Mouse (Mus musculus): Measurements from ENCODE around the gene Wnt5b.
A peak's percentile ranks its signal among the peaks of the same experiment; 100 is the strongest.
"Not testable (repeated sequence)": the region's sequence is repeated elsewhere in the genome, so short reads cannot be mapped to it uniquely, and the experiment has no call there.

Wnt5b gene

DNA sequence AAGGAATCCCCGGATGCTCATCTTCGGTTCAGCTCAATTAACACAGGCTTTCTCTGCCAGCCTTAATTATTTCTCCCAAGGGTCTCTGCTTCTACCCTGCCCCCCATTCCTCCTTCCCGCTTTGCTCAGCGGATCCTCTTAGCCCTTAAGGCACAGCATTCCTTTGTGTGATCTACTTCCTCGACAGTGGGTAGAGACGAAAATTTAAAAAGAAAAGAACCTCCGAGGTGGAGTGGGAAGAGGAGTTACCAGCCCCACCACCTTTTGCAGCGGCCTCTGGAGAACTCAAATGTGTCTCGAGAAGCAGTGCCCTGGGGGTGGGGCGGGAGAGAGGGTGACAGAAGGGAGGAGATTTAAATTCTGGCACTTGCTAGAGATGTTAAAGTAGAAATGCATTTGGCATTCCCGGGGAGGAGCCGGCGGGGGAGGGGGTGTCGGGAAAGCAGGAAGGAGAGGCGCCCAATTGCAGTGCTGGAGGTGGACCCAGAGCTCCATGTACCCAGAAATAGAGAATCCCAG, 92.1 kb downstream of the Wnt5b start:
- peak; percentile 87 for DNase-seq (ENCODE audit: low read depth, low spot score)

- DNase-seq (ENCODE audit: low read depth, low spot score), result peak; percentile 51
Observed at GRCm38 (mm10) chr6:119450965-119451943, 92.9 kb downstream of the Wnt5b start.

DNA sequence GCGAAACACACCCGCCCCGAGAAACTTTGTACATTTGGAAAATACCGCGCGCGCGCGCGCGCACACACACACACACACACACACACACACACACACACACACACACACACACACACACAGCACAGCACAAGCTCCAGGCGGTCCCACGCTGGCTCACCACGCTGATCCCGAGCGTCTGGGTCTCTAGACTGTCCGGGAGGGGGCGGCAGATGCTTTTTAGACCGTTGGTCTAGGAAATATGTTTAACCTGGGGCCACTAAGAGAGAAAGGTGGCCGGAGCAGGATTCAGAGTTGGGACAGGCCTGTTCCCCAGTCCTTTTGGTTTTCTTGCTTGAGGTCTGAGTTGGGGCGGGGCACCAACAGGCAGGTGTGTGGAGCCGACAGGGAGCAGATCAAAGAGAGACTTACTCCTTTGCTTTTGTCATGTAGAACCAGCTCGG, 95.1 kb downstream of the Wnt5b start:
- DNase-seq (ENCODE audit: low read depth, low spot score), result peak; percentile 65

GRCm38 (mm10) chr6:119448321-119449059, 95.7 kb downstream of the Wnt5b start:
- DNase-seq (ENCODE audit: low read depth, low spot score), result peak; percentile 12

DNA sequence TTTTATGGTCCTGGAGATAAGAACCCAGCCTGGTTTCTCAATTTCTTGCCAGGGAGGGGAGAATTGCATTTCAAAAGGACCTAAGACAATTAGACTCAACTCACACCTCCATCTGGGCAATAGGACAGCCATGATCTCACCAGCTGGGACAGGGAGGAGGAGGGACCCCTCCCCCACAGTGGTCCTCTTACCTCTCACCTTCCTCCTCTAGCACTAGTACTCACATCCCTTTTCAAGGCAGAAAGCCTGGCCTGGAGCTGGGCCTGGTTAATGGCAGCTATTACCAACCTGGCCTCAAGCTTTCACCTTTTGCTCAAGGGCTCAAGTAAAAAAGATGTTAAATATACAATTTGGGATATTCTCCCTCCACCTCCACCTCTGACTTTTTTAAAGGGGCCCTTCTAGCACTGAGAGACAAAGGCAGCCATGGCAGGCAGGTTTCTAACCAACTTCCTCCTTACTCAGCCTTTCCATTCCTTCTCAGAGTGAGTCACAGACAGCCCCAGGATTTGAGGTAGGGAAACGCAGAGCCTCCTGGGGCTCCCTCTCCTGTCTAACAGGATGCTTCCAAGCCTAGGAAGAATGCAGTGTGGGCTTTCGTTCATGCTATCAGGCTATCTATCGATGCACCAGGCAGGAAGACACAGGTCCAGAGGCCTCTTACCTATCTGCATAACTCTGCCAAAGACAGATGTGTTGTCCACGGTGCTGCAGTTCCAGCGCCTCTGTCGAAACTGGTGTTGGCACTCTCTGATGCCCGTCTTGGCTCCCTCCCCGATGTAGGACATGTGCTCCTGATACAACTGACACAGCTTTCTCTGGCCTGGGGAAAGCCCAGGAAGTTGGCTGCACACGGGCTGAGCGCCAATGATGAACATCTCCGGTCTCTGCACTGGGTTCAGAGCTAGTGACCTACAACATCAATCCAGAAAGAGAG, 98.2 kb downstream of the Wnt5b start:
- DNase-seq (ENCODE audit: low read depth, low spot score), result peak; percentile 10

GRCm38 (mm10) chr6:119443742-119444645, 100.2 kb downstream of the Wnt5b start:
- peak; percentile 96 for DNase-seq (ENCODE audit: low read depth, low spot score)

DNA sequence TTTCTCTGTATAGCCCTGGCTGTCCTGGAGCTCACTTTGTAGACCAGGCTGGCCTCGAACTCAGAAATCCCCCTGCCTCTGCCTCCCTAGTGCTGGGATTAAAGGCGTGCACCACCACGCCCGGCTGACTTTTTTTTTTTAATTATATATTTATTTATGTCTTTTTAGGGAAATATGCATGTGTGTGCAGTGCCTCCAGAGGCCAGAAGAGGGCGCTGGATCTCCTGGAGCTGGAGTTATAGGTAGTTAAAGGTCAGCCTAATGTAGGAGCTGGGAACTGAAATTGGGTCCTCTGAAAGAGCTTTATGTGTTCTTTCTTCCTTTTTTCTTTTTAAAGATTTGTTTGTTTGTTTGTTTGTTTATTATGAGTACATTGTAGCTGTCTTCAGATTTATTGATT, 101.4 kb downstream of the Wnt5b start:
- not testable (repeated sequence) for DNase-seq (ENCODE audit: low read depth, low spot score)

DNA sequence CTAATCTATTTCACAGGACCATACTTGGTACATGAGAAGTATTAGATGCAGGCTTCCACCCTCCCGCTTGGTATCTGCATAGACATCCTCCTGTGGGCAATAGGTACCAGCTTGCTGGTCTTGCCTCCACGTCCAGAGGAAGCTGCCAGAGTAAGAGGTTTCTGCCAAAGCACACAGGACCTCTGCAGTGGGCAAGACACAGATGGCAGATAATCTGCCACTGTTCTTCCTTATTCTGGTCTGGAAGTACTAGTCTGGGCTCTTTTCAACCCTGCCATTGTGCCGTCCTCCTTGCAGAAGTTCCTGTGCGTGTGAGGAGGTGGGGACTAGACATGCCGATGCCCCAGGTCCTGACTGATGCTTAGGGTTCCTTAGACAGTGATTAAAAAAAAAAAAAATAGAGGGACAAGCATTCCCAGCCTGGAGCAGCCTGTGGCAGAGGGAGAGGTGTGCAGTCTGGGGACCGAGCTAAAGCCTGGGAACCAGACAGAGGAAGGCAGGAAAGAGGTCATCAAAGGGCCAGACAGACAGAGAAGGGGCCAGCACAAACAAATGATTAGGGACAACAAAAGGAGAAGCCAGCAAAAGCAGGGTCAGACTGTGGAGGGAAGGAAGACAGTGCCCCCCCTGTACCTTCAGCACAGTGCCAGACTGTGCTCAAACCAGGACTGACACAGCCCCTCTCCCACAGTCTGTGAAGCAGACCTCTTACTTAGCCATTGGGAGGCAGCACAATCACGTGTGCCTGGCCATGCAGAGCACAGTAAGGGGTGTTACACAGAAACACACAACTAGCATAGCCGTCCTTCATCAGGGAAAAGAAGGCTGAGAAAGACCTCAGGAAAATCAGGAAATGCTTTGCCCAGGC, 106.0 kb downstream of the Wnt5b start:
- DNase-seq (ENCODE audit: low read depth, low spot score), result no peak

GRCm38 (mm10) chr6:119434394-119434793, 109.8 kb downstream of the Wnt5b start:
- no peak for DNase-seq (ENCODE audit: low read depth, low spot score)

DNA sequence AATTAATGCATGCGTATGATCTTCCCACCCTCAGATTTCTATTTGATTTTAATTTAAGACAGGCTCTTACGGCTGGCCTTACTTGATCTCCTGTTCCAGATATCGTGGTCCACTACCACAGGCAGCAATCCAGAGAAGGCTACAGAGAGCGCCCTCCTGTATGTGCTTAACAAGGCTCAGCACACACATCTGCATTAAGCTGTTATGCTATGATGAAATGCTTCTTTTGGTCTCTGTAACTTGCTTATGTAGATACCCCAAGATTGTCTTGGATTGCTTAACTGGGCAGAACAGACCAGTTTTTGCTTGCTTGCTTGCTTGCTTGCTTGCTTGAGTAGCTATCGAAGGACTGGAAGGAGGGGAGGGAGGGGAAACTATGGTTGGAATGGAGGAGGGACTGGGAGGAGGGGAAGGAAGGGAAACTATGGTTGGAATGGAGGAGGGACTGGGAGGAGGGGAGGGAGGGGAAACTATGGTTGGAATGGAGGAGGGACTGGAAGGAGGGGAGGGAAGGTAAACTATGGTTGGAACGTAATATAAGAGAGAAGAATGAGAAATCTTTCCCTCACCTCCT, 112.3 kb downstream of the Wnt5b start:
- no peak for DNase-seq (ENCODE audit: low read depth, low spot score)

DNA sequence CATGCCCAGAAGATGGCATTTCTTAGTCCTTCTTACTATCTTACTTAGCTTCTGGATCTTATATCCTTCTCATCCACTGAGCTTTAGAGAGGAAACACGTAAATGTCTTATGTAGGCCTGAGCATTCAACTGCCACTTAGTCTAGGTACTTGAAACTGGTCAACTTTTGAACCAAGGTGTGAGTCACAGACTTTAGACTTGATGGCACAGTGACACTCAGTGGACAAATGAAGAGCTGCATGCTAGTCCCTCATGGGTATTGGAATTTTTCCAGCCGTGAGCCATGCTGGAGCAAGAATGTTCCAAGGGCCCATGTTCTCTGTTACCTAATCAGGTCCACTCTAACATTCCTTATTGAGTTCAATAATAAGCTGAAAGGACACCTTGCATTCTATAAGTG, 113.6 kb downstream of the Wnt5b start:
- peak; percentile 85 for DNase-seq (ENCODE audit: low read depth, low spot score)

- no peak for DNase-seq (ENCODE audit: low read depth, low spot score)
Observed at GRCm38 (mm10) chr6:119429311-119429710, 114.8 kb downstream of the Wnt5b start.

DNA sequence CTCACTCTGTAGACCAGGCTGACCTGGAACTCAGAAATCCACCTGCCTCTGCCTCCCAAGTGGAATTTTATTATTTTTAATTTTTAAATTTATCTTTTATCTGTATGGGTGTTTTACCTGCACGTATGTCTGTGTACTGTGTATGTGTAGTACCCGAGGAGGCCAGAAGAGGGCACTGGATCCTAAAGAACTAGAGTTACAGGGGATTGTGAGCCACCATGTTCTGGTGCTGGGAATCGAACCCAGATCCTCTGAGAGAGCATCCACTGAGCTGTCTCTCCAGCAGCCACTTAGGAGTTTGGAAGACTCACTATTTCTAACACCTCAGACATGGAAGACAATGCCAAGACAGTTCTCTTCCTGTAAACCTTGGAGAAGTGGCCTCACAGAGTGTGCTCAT, 115.5 kb downstream of the Wnt5b start:
- no peak for DNase-seq (ENCODE audit: low read depth, low spot score)

GRCm38 (mm10) chr6:119421001-119421400, 123.1 kb downstream of the Wnt5b start:
- no peak for DNase-seq (ENCODE audit: low read depth, low spot score)

GRCm38 (mm10) chr6:119420357-119420756, 123.8 kb downstream of the Wnt5b start:
- no peak for DNase-seq (ENCODE audit: low read depth, low spot score)

DNA sequence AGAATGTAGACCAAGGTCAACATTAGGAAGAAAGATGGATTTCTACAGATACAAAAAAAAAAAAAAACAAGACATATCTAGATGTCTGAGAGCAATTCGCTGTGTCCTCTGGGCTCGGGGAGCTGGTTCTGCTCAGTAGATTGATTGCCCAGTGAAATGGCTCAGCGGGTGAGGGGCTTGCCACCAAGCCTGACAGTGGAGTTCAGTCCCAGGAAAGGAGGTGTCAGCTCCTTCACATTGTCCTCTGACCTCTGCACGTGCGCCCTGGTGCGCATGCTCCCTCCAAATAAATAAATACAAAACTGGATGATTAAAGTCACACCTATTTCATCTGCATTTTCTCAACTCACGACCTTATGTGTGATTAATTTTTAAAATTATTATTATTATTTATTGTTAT, 124.7 kb downstream of the Wnt5b start:
- DNase-seq (ENCODE audit: low read depth, low spot score), result no peak

GRCm38 (mm10) chr6:119418392-119419251, 125.5 kb downstream of the Wnt5b start:
- peak; percentile 86 for DNase-seq (ENCODE audit: low read depth, low spot score)

GRCm38 (mm10) chr6:119417821-119418220, 126.3 kb downstream of the Wnt5b start:
- DNase-seq (ENCODE audit: low read depth, low spot score), result no peak

All from brain, adult 2 months (tissue).